Mouse (Mus musculus) heart, postnatal 14 days (tissue): ENCODE data around the gene Asf1a. TPM values are rescaled to one million over a fixed set of nuclear protein-coding genes. Genes with fewer than 3 reads are reported as not detected.
"Not testable (repeated sequence)": the region's sequence is repeated elsewhere in the genome, so short reads cannot be mapped to it uniquely, and the experiment has no call there.

ENCODE experiments used
- DNase-seq, 2 experiments: peaks; one replicate each; pipeline ENCODE4 v3.0.0; 2021 to 2022
- intact Hi-C: fragments of 180-260 bp; cut with DNase I; formaldehyde crosslinking; loops from one replicate; pipeline ENCODE4 v1.15.1; 2025
- long read RNA-seq, 2 experiments: library from polyadenylated mRNA; stranded (forward); transcript quantifications; one replicate each; pipeline ENCODE4 v2.0.0; 2021
- total RNA-seq, 2 experiments: library from RNA; stranded (reverse); gene quantifications; 2 replicates each; pipeline ENCODE4 v1.2.3; 2021

Gene Asf1a
- 10 to 100 TPM; 27.9 to 30.9 TPM for total RNA-seq
- long read RNA-seq, experiment 1, transcript Asf1a-201 (4 exons, 2,201 nt) = major isoform, 33 of 35 reads
- long read RNA-seq, experiment 1, partial matches to known transcripts = 1 of 35 reads
- long read RNA-seq, experiment 1, other reads (novel, unspliced or antisense) = 1 of 35 reads
- long read RNA-seq, experiment 2, transcript Asf1a-201 (4 exons, 2,201 nt) = major isoform, 29 of 29 reads
- long read RNA-seq, experiment 2, partial matches to known transcripts = 0 of 29 reads
- long read RNA-seq, experiment 2, other reads (novel, unspliced or antisense) = 0 of 29 reads

DNA sequence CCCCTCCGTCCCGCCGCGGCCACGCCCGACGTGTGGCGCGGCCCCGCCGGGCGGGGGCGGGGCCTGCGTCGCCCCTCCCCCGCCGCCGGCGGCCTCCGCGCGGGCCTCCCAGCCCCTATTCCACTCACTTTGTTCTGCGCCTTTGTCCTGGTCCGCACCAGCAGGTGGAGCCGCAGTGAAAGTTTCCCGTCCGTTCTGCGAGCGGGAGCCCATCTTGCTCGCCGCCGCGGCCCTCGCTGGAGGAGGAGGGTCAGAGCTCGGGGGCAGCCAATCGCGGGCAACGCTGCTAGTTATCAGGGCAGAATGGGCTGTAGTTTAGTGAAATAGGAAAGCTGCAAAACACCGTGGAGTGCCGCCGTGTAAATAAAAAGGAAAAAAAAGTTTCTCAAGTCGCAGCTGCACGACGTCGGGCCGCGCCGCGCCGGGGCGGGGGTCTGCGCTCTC, at the start of gene Asf1a:
TSS of gene Asf1a (plus strand) at position 81 of the 444 bp plus-strand sequence.
- peak; percentile 97 for DNase-seq
- intact Hi-C loops = loop anchor here (2.0 to 10.0 kb wide), 2 partner anchors 32 to 252 kb away; no protein-coding TSS in a partner anchor

DNA sequence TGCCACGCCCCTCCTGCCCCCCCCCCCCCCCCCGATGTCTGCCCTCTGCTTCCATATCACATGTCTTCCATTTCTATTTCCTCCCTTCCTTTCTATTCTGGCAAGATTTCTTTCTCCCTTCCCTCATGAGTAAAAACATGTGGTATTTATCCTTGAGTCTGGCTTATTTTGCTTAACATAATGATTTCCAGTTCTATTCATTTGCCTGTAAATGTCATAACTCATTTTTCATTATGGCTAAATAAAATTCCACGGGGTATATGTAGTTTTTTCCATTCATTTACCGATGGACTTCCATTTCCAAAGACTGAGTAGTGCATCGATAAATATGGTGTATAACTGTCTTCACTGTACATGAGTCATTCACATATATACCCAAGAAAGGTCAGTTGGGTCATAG, 34.6 kb upstream of the Asf1a start:
- intact Hi-C loops = no loop called here
- DNase-seq = no peak

DNA sequence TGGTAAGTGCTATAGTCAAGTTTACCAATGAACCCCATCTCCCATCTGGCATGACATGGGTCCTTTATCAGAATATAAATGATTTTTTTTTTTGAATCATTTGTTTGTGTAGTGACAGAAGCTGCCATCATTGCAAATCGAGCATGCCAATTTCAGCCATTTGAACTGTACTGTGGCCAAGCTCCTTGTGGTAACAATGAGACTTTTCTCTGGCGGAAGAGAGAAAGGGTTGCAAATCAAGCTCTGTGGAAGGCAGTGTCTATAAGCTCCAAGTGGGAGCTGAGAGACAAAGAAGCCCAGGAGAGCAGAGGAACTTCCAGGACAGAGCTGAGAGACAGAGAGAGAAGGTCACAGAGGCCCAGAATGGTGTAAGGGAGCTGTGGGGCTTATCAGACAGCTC, 31.0 kb upstream of the Asf1a start:
- intact Hi-C loops = no loop called here
- no peak for DNase-seq

DNA sequence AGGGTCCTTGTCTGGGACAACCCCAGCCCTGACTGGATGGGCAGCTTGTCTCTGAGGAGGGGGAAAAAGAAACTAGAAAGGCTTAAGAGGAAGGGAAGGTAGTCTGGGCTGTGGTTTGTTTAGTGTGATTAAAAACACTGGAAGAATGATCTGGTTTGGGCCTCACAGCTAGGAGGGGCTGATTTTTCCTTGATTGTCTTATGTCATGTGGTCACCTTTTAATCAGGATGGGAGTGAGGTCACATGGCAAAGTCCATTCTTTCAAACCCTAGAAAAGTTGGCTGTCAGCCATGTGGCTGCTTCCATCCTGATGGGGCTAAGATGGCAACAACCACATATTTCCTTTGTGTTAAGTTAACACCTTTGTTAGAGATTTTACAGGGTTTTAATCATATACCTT, 28.0 kb upstream of the Asf1a start:
- DNase-seq = peak in 1 of 2 experiments; percentile 14
- intact Hi-C loops = no loop called here

DNA sequence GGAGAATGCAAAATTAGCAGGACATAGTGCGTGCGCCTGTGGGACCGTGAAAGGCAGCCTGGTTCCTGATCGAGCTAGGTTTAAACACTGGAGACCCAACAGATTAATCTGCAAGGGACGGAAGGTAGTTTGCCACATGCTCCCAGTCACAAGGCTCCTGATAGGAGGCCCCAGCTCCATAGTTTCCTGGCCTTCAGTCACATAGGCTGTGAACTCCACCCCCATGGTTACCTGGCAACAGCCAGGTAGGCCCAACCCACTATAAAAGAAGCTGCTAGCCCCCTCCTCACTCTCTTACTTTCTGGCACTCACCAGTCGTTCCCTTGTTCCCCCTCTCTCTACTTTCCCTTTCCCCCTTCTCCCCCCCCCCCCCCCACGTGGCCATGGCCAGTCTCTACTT, 16.4 kb upstream of the Asf1a start:
- DNase-seq = peak in 1 of 2 experiments; percentile 3
- intact Hi-C loops = no loop called here

DNA sequence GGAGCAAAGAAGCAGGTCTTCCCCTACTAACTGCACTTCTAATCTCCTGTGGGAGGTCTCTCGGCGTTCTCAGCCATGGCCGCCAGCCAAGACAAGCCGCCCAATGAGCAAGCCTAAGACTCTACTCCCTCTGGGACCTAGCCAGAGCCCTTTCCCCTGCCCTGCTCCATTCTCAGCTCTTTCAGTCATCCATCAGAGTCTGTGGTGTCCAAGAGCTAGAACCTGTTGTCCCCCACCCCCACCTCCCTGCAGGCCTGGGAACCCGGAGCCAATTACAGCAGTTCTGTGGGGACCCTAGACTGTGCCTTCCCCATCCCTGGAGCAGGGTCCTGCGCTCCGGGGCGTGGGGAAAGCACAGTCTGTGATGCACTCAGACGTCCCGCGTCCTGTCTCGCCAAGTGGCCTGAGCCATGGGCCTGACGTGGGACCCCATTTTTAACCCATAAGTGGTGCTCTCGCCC, 15.9 kb upstream of the Asf1a start:
- intact Hi-C loops = no loop called here
- DNase-seq = peak; percentile 77

DNA sequence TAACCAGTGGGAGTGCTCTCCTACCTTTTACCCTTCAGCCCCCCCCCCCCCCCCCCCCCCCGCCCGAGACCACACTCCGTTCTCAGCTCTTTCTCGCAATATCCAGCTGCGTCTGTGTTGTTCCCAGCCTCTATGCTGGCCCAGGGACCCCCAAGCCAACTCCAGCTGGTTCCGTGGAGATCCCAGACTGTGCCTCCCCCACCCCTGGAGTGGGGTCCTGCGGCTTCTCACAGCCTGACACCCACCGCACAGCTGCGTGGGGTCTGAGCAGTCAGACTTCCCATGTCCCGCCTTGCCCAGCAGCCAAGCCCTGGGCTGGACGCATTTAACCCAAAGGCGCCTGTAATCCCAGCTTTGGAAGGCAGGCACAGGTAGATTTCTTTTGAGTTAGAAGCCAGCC, 15.5 kb upstream of the Asf1a start:
- intact Hi-C loops = no loop called here
- DNase-seq = no peak

DNA sequence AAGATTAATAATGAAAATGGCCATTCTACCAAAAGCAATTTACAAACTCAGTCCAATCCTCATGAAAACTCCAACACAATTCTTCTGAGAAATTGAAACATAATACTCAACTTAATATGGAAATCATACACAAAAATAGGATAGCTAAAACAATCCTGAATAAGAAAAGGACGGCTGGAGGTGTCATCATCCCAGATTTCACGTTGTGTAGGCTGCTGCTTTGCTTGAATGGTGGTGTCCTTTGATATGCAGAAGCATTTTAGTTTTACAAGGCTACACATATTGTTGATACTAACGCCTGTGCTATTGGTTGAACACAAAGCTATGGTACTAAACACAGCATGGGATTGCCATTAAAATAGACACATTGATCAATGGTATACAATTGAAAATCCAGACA, 10.8 kb upstream of the Asf1a start:
- intact Hi-C loops = no loop called here
- DNase-seq = no peak

DNA sequence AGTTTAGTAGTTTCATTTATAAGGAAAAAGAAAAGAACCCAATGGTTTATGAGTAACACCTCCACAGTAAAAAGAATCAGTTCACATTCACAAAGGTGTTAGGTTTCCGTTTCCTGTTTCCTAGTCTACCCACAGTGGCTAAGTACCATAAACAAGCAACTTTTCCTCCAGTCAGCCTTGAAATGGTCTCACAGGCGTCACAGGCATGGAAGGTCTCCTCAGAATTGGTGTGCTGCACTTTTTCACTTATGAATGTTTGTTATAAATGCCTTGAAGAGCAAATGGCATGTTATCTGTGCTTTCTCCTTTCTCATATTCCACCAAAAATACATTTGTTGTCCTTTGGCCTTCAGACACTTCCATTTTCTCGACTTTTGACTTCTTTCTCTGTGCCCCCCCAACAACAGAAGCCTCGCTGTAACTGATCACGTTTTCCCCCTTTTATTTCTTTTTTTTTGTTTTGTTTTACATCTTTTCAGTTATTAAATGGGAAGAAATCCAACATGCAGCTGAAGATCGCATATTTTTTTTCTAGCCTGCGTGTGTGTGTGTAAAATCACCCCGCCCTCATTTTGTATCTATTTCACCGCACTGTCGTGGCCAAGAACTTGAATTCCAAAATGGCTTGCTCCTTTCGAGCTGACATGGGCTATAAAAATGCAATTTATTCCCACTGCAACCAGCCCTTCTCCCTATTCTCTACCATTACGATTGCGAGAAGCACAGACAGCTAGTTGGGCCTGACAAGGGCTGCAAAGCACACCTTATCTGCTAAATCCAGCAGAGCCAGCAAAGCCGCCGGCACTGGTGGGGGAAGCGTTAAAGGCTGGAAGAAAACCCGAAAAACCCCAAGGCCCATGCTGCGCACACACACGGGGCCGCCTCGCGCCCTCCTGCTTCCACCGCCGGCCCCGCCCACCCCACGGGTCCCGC, 547 bp upstream of the Asf1a start:
- no peak for DNase-seq
- intact Hi-C loops = loop anchor here (2.0 to 10.0 kb wide), 2 partner anchors 33 to 251 kb away; no protein-coding TSS in a partner anchor

DNA sequence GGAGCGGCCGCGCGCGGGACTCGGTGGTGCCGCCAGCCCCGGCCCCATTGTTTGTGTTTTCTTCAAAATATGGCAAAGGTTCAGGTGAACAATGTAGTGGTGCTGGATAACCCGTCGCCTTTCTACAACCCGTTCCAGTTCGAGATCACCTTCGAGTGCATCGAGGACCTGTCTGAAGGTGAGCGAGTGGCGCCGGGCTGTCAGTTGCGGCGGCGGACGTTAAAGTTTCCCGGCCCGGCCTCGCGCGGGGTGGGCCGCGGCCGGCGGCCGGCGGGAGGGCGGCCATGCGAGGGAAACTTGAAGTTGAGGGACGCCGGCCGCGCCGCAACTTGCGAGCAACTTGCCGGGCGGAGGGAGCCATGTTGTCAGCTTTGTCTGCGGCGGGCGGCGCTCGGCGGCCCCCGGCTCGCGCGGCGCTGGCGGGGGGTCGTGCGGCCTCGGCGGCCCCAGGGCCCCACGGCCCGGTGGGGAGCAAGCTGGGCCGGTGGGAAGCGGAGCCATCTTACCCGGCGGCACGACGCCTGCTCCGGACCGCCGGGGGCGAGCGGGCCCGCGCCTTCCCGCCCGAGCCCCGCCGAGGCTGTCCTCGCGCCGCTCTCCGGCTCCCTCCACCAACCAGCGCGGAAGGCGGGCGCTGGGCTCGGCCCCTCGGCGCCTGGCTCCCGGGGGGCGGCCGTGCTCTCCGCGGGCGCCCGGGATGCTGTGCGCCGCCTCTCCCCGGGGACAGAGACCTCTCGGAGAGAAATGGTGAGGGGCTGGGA, 744 bp downstream of the Asf1a start:
- peak; percentile 57 to 69 for DNase-seq
- intact Hi-C loops = loop anchor here (2.0 to 10.0 kb wide), 2 partner anchors 32 to 252 kb away; no protein-coding TSS in a partner anchor

DNA sequence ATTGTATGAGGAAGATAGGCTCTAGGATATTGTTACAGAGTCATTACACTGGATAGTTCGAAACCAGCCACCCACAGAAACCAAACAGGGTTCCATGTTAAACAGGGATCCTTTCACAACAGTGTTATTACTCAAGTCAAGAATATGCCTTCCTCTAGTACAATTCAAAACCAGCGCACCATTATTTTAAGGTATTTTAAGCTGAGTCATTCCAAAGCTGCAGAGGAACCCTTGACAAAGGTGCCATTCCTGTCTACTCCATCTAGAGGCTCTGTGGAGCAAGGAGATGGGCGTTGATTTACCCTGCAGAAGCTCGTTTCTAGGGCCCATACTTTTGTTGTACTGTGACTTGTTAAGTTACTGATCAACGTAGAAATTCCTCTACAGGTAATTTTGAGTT, 2.3 kb downstream of the Asf1a start:
- DNase-seq = no peak
- intact Hi-C loops = loop anchor here (10.0 kb wide), 1 partner anchor 254 kb away; no protein-coding TSS in a partner anchor

DNA sequence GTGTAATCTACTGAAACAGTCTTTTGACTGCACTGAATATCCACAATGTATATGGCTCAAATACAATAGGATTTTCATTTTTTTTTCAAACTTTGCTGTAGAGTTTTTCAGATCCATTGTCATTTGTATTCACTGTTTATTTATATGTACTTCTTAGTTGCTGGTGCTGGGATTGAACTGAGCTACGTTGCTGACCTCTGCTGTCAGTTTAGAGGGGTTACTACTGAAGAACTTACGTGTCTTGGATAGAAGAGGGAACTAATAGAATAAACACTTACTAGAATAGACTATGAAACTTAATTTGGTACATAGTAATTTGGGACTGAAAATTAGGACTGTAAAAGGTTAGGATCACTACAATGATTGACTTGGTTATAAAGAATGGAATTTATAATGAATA, 8.8 kb downstream of the Asf1a start:
- intact Hi-C loops = no loop called here
- no peak for DNase-seq

DNA sequence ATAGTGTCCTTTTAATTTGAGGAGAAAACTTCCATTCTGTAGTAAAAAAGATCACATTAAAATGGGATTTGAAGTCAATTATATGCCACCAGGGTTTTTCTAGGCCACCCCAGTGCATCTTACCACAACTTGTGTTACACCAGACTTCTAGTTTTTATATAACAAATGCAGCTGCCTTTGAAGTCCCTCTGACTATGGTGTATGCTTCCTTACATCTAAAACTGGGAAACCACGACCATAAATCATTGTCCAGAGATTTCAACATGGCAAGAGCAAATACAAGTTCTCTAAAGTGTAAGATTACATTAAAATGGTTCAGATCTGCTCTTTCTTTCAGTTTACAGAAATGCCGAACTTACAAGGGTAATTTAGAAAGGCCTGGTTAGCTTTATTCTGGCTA, 11.7 kb downstream of the Asf1a start:
- intact Hi-C loops = no loop called here
- no peak for DNase-seq

DNA sequence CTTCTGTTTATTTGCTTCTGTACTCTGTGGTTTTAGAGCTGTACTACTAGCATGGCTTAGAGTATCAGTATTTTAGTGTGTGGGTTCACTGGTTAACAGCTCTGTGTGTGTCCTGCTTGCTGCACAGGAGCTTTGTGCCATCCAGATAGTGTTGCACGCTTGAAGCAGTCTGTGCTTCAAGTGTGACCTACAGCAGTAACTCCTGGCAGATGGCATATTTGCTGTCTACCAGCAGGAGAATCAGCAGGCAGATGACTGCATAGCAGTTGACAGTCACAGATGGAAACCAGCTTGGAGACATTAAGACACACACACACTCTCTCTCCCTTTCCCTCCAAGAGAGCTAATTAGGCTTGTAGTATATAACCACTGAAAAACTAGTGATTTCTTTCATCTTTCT, 15.6 kb downstream of the Asf1a start:
- intact Hi-C loops = no loop called here
- no peak for DNase-seq

DNA sequence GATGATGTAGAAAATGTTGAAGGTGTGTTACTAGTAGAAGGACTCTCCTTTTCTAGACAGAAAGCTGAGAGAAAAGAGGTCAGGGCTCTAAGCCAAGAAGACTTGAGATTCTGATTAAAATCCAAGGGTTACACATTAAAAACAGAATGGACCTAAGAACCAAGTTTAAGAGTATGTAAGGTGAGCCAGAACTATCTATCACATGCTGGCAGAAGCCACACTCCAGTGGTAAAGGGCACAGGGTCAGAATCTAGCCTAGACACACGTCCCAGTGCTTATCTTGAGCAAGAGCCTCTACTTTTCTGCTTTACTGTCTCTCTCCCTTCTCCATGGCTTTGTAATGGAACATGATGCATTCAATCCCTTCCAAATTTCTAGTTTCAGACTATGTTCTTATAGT, 17.4 kb downstream of the Asf1a start:
- intact Hi-C loops = no loop called here
- DNase-seq = no peak

DNA sequence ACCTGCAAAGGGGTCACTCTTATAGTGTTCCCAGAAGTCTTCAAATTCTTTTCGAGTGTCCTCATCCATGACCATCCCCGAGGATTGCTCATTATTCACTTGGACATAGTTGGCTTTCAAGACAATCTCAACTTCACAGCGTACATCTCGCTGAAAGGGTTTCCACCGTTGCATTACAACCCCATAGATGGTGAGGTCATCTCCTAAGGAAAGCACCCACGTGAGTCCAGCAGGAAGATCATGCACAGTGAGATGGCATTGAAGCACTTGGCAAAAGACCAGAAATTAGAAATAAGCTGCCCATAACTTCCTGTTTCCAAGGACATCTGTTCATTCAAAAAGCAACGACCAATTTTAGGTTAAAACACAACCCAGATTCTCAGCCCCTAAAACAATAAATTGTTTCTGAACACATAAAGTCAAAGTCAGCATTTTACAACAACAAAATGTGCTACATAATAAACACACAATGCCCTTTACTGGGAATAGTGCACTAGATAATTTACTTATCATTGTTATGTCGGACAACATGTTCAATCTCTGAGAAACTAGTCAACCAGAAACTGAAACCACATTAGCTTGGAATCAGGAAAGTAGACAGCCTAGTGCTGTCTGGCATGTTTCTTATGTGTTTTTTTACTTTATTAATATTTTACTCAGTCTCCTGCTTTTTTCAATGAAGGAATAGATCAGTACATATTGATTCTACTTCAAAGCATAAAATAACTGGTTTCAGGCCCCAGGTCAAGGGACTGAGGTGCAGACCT, 19.5 kb downstream of the Asf1a start:
- intact Hi-C loops = no loop called here
- no peak for DNase-seq

DNA sequence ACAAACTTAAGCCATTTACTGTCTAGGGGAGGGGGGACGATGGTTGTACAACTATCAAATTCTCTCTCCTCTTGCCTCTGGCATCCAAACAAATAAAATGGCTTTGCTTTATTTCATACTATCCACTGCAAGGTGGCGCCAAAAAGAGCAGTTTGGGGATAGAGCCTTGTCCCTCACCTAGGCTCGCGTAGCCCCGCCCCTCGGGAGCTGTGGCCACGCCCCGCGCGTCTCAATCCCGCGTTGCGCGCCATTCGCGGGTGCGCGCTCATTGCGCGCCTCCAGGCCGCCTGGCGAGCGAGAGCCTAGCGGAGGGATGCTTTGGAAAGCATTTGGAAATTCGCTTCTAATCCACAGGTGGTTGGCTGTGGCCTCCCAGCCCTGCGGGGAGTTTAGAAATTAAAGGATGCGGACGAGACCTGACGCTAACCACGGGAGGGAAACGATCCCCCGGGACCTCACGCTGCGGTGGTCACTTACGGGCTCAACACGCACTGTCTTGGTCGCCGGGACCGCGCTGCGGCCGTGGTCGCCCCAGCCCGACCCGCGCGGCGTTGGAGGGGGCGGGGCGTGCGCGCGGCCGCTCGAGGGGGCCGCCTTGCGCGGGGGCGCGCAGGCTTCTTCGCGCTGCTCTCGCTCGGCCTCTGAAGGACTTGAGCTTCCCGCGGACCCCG, 32.8 kb downstream of the Asf1a start:
- intact Hi-C loops = loop anchor here (2.0 kb wide), 1 partner anchor 33 kb away; the partner anchor contains the start of gene Asf1a
- peak; percentile 92 to 95 for DNase-seq

DNA sequence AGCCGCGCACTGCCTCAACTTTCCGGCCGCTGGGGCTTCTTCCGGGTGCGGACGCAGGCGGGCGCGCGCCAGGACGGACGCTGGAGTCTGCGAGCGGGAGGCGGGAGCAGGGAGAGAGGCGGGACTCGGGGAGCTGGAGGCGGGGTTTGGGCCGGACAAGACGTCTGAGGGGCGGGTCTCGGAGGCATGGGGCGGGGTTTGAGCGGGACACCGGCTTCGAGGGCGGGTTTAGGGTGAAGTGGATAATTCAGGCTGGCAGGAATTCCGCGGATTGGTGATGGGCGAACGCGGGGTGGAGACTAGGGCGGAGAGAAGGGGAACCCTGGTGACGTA, 33.3 kb downstream of the Asf1a start:
- DNase-seq = peak; percentile 94 to 95
- intact Hi-C loops = loop anchor here (2.0 kb wide), 1 partner anchor 33 kb away; the partner anchor contains the start of gene Asf1a

DNA sequence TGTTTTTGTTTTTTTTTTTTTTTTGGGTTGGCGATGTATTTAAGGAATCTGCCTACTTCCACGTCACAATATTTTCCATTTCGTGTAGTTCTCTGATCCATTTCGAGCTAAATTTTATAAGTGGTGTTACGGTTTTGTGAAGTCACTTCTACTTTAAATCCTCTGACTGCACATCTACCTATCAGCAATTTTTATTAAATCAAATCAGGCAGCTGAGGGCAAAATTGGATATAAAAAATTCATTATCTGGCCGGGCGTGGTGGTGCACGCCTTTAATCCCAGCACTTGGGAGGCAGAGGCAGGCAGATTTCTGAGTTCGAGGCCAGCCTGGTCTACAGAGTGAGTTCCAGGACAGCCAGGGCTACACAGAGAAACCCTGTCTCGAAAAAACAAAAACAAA, 33.8 kb downstream of the Asf1a start, which contains the start of gene Mcm9:
TSS of gene Mcm9 (minus strand) at position 101 of the 400 bp plus-strand sequence.
- DNase-seq, intact Hi-C loops: not testable (repeated sequence)
